Mouse (Mus musculus) heart, postnatal 0 days (tissue): Measurements from ENCODE around the gene Trio. TPM values are rescaled to one million over a fixed set of nuclear protein-coding genes. Genes with fewer than 3 reads are reported as not detected.

ENCODE experiments used
- ATAC-seq: fragments of 200-750 bp; cut with Nextera tagmentation; 2 replicates; pipeline ENCODE4 v1.8.0; 2017; ENCODE audit warnings: low read depth, moderate number of reproducible peaks, moderate library complexity; ENCODE audit not compliant: insufficient read depth
- DNase-seq: peaks from one replicate; pipeline ENCODE4 v3.0.0-alpha.2; 2016; ENCODE audit warnings: low spot score
- H3K27ac ChIP-seq: fragments of 300-500 bp; sonication (generic); 2 replicates; pipeline ENCODE4 v1.5.1; 2014; ENCODE audit warnings: low read depth, mild to moderate bottlenecking
- H3K27me3 ChIP-seq: fragments of 300-500 bp; sonication (generic); 2 replicates; pipeline ENCODE4 v1.6.1; 2014; ENCODE audit warnings: low read length, mixed read lengths; ENCODE audit not compliant: control insufficient read depth, insufficient read depth
- H3K36me3 ChIP-seq: fragments of 300-500 bp; sonication (generic); replicated peaks from 2 replicates; pipeline ENCODE4 v1.6.1; 2014; ENCODE audit warnings: low read length, mixed read lengths; ENCODE audit not compliant: control insufficient read depth, insufficient read depth
- H3K4me1 ChIP-seq: fragments of 300-500 bp; sonication (generic); 2 replicates; pipeline ENCODE4 v1.6.1; 2014; ENCODE audit warnings: antibody characterized with exemption; ENCODE audit not compliant: control insufficient read depth, insufficient read depth
- H3K4me2 ChIP-seq: fragments of 300-500 bp; sonication (generic); 2 replicates; pipeline ENCODE4 v1.6.1; 2014; ENCODE audit warnings: low read depth, mild to moderate bottlenecking, low read length, moderate library complexity
- H3K4me3 ChIP-seq: fragments of 300-500 bp; sonication (generic); 2 replicates; pipeline ENCODE4 v1.5.1; 2014; ENCODE audit warnings: low read depth, low read length
- H3K9ac ChIP-seq: fragments of 300-500 bp; sonication (generic); replicated peaks from 2 replicates; pipeline ENCODE4 v1.6.1; 2014; ENCODE audit warnings: low read depth, low read length, mixed read lengths
- H3K9me3 ChIP-seq: fragments of 300-500 bp; sonication (generic); replicated peaks from 2 replicates; pipeline ENCODE4 v1.6.1; 2016; ENCODE audit warnings: low read length; ENCODE audit not compliant: control insufficient read depth
- CTCF ChIP-seq: IDR thresholded peaks from 2 replicates; pipeline ENCODE4 v1.5.1; 2016; ENCODE audit warnings: antibody characterized with exemption, control low read depth, low read depth
- EP300 ChIP-seq: IDR thresholded peaks from 2 replicates; pipeline ENCODE4 v1.6.1; 2016; ENCODE audit warnings: antibody characterized with exemption, low read depth
- WGBS: fragments of 180-500 bp; shearing (Covaris S2); extraction: QIAGEN DNeasy Blood & Tissue Kit; methylation state at CpG from one replicate; pipeline ENCODE4 v1.1.7; 2014; 5-methylcytosine and 5-hydroxymethylcytosine counted together
- polyA plus RNA-seq: library from polyadenylated mRNA; unstranded; fragments of >200 nt; fragmentation: Nextera tagmentation; extraction: Ambion mirVana; gene quantifications from 2 replicates; pipeline ENCODE4 v1.2.1, GENCODE M21; 2015
- total RNA-seq: library from RNA; depleted of rRNA; stranded (reverse); fragments of >200 nt; gene quantifications from 2 replicates; pipeline ENCODE4 v1.2.3, GENCODE M21; 2014; ENCODE audit warnings: low replicate concordance

The Trio gene
- total and polyA plus RNA-seq, 2 experiments from 2014 or later, result 10.1 to 77.2 TPM

DNA sequence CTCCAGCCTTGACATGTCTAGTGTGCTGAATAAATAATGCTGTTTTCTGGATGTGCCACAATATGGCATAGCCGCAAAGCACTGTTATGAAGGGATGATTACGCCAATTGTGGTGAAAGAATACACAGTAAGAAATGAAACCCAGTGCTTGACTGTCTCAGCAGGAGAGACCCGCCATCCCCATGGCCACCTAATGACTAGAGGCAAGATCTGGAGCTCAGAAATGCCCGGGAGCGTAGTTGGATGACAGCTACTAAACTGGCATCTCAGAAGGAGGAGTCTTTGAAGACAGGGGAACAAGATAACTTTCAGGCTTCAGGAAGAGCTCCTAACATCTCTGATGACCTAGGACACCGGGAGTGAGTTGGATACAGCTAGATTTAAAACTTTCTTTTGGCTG lies 12.0 kb upstream of the Trio start:
- no peak overlapping the region for H3K4me3 ChIP-seq
- DNase-seq (no peak), ATAC-seq (no peak)
- no peak overlapping the region for H3K9ac ChIP-seq
- no peaks in the 10 kb centered on the region for H3K36me3 ChIP-seq
- no peaks in the 10 kb centered on the region for H3K4me1 ChIP-seq
- 84% methylated on average over 6 of the region's 6 CpGs for whole genome bisulfite sequencing
- no peaks in the 10 kb centered on the region for H3K9me3 ChIP-seq
- H3K27me3 ChIP-seq, result peaks cover 6% of the 10 kb centered on the region; the same call in 1 of the 2 replicates
- H3K27ac ChIP-seq, result no peak overlapping the region
- no peak for TF ChIP-seq EP300
- no peak for TF ChIP-seq CTCF
- no peak overlapping the region for H3K4me2 ChIP-seq

DNA sequence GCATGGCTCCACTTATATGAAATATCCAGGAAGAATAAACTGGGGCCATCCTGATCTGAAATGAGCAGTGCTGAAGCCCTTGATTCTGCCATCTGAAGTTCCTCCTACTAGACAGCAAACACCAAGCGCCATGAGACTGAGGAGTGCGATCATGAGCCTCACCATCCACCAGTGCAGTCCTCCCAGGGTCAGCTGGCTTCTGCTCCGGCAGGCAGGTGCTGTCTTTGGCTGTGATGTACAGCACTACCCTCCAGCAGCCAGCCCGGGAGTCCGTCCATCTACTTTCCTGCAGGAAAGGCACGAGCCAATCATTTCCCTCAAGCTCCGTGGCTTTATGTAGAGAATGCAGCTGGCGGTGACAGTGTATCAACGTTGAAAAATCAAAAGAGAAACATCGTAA lies 10.0 kb upstream of the Trio start:
- 71% methylated on average over 10 of the region's 10 CpGs for WGBS
- TF ChIP-seq EP300 (no peak), CTCF (no peak)
- no peaks in the 10 kb centered on the region for H3K9me3 ChIP-seq
- no peaks in the 10 kb centered on the region for H3K4me1 ChIP-seq
- H3K36me3 ChIP-seq, result no peaks in the 10 kb centered on the region
- H3K27me3 ChIP-seq, result no peaks in the 10 kb centered on the region
- H3K4me2 ChIP-seq, result no peak overlapping the region
- H3K9ac ChIP-seq, result no peak overlapping the region
- H3K27ac ChIP-seq, result no peak overlapping the region
- H3K4me3 ChIP-seq, result no peak overlapping the region
- no peak for ATAC-seq
- DNase-seq, result no peak

DNA sequence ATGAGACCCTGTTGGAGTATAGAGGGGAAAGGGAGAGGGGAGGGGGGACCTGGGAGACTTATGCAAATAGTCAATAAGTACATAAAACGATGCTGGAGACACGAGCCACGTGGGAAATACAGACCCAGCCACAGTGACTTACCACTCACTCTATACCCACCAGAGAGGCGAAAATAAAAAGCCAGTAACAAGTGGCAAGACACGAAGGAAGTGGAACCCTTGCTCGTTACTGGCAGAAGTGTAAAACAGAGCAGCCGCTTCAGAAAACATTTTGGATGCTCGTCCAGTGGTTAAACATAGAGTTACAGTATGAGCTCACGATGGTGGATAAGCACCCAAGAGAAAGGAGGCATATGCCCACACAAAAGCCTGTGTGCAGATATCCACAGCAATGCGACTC lies 9.0 kb upstream of the Trio start:
- Histone ChIP-seq H3K9me3 (no peaks in the 10 kb centered on the region), H3K4me3 (no peak overlapping the region), H3K4me1 (no peaks in the 10 kb centered on the region), H3K9ac (no peak overlapping the region), H3K27me3 (no peaks in the 10 kb centered on the region), H3K27ac (no peak overlapping the region), H3K36me3 (no peaks in the 10 kb centered on the region), H3K4me2 (no peak overlapping the region)
- 74% methylated on average over 10 of the region's 10 CpGs for WGBS
- TF ChIP-seq CTCF (no peak), EP300 (no peak)
- DNase-seq, result no peak
- no peak for ATAC-seq

- Histone ChIP-seq H3K4me3 (no peak overlapping the region), H3K4me1 (no peaks in the 10 kb centered on the region), H3K4me2 (no peak overlapping the region), H3K36me3 (no peaks in the 10 kb centered on the region), H3K27me3 (no peaks in the 10 kb centered on the region), H3K9me3 (no peaks in the 10 kb centered on the region), H3K9ac (no peak overlapping the region), H3K27ac (no peak overlapping the region)
- 84% methylated on average over 7 of the region's 7 CpGs for WGBS
- no peak for TF ChIP-seq CTCF
- TF ChIP-seq EP300, result no peak
- ATAC-seq (no peak), DNase-seq (no peak)
Observed at GRCm38 (mm10) chr15:28029371-28029770, 3.7 kb upstream of the Trio start.

DNA sequence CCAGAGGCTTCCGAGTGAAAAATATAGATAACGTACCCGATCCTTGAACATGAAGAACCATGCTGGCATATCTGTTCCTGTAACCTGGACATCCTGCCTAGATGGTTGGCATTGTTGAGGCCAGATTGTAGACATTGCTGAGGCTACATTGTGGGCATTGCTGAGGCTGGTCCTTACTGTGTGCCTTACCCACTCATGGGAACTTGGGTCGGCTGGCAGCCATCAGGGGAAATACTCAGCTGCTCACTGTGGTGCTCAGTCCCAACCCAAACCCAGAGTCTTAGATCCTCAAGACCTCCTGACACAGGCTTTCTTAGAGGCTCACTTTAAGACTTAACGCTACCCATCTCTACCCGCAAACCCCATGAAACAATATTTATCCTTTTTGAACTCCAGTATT lies 2.9 kb upstream of the Trio start:
- no peaks in the 10 kb centered on the region for H3K27me3 ChIP-seq
- no peak for DNase-seq
- H3K27ac ChIP-seq, result no peak overlapping the region
- no peaks in the 10 kb centered on the region for H3K9me3 ChIP-seq
- no peak overlapping the region for H3K4me2 ChIP-seq
- no peak for ATAC-seq
- peaks cover 3% of the 10 kb centered on the region for H3K4me1 ChIP-seq
- no peak overlapping the region for H3K4me3 ChIP-seq
- TF ChIP-seq CTCF (no peak), EP300 (no peak)
- H3K9ac ChIP-seq, result no peak overlapping the region
- 80% methylated on average over 6 of the region's 6 CpGs for WGBS
- no peaks in the 10 kb centered on the region for H3K36me3 ChIP-seq

GRCm38 (mm10) chr15:28026167-28026481 lies 476 bp upstream of the Trio start:
- Histone ChIP-seq H3K36me3 (no peaks in the 10 kb centered on the region), H3K9me3 (no peaks in the 10 kb centered on the region), H3K4me3 (peak overlapping the region; percentile 94), H3K4me2 (peak overlapping the region; percentile 68), H3K9ac (0 out of 2 replicates have a peak overlapping the region, but pooled peaks have one; percentile 38), H3K4me1 (peaks cover 24% of the 10 kb centered on the region), H3K27me3 (no peaks in the 10 kb centered on the region), H3K27ac (peak overlapping the region; percentile 32; the same call in 1 of the 2 replicates)
- under 1% methylated on average over 18 of the region's 18 CpGs for WGBS
- ATAC-seq (no peak), DNase-seq (no peak)
- TF ChIP-seq CTCF (peak; percentile 86), EP300 (0 out of 2 replicates have a peak, but pooled peaks have one; percentile 35)
